Mouse (Mus musculus) heart, embryonic 12.5 days (tissue): Measurements from ENCODE around the gene Tns3. TPM values are rescaled to one million over a fixed set of nuclear protein-coding genes. Genes with fewer than 3 reads are reported as not detected.

ENCODE experiments used
- ATAC-seq: fragments of 200-750 bp; cut with Nextera tagmentation; 2 replicates; pipeline ENCODE4 v1.8.0; 2017; ENCODE audit warnings: moderate TSS enrichment, moderate library complexity; ENCODE audit not compliant: insufficient number of reproducible peaks, low FRiP score
- H3K27ac ChIP-seq: fragments of 300-500 bp; sonication (generic); 2 replicates; pipeline ENCODE4 v1.5.1; 2016; ENCODE audit warnings: mild to moderate bottlenecking, moderate library complexity; ENCODE audit not compliant: poor library complexity, severe bottlenecking
- H3K27me3 ChIP-seq: fragments of 300-500 bp; sonication (generic); replicated peaks from 2 replicates; pipeline ENCODE4 v1.6.1; 2016; ENCODE audit warnings: mild to moderate bottlenecking, moderate library complexity
- H3K36me3 ChIP-seq: fragments of 300-500 bp; sonication (generic); 2 replicates; pipeline ENCODE4 v1.6.1; 2016; ENCODE audit warnings: mild to moderate bottlenecking, moderate library complexity
- H3K4me1 ChIP-seq: fragments of 300-500 bp; sonication (generic); replicated peaks from 2 replicates; pipeline ENCODE4 v1.6.1; 2016; ENCODE audit warnings: mild to moderate bottlenecking
- H3K4me2 ChIP-seq: fragments of 300-500 bp; sonication (generic); 2 replicates; pipeline ENCODE4 v1.6.1; 2016; ENCODE audit warnings: mild to moderate bottlenecking, moderate library complexity
- H3K4me3 ChIP-seq: fragments of 300-500 bp; sonication (generic); 2 replicates; pipeline ENCODE4 v1.5.1; 2016; ENCODE audit warnings: mild to moderate bottlenecking
- H3K9ac ChIP-seq: fragments of 300-500 bp; sonication (generic); 2 replicates; pipeline ENCODE4 v1.6.1; 2016; ENCODE audit warnings: mild to moderate bottlenecking, moderate library complexity
- H3K9me3 ChIP-seq: fragments of 300-500 bp; sonication (generic); replicated peaks from 2 replicates; pipeline ENCODE4 v1.6.1; 2016; ENCODE audit warnings: mild to moderate bottlenecking, moderate library complexity
- WGBS: fragments of 180-500 bp; shearing (Covaris S2); methylation state at CpG from one replicate; pipeline ENCODE4 v1.1.7; 2016; 5-methylcytosine and 5-hydroxymethylcytosine counted together
- polyA plus RNA-seq: library from polyadenylated mRNA; unstranded; fragments of >200 nt; fragmentation: Nextera tagmentation; extraction: Ambion mirVana; gene quantifications from 2 replicates; pipeline ENCODE4 v1.2.1, GENCODE M21; 2016

Tns3 gene
- polyA plus RNA-seq, 1 experiment from 2014 or later: 16.7 TPM

GRCm38 (mm10) chr11:8468161-8469091 lies 195.9 kb downstream of the Tns3 start:
- Histone ChIP-seq H3K4me3 (peak overlapping the region; percentile 55), H3K9ac (peak overlapping the region; percentile 71), H3K4me1 (peaks cover 51% of the 10 kb centered on the region), H3K4me2 (peak overlapping the region; percentile 91), H3K27ac (peak overlapping the region; percentile 95), H3K9me3 (no peaks in the 10 kb centered on the region), H3K36me3 (no peaks in the 10 kb centered on the region), H3K27me3 (no peaks in the 10 kb centered on the region)
- 0% methylated on average over 33 of the region's 33 CpGs for WGBS
- peak; percentile 79 for ATAC-seq

DNA sequence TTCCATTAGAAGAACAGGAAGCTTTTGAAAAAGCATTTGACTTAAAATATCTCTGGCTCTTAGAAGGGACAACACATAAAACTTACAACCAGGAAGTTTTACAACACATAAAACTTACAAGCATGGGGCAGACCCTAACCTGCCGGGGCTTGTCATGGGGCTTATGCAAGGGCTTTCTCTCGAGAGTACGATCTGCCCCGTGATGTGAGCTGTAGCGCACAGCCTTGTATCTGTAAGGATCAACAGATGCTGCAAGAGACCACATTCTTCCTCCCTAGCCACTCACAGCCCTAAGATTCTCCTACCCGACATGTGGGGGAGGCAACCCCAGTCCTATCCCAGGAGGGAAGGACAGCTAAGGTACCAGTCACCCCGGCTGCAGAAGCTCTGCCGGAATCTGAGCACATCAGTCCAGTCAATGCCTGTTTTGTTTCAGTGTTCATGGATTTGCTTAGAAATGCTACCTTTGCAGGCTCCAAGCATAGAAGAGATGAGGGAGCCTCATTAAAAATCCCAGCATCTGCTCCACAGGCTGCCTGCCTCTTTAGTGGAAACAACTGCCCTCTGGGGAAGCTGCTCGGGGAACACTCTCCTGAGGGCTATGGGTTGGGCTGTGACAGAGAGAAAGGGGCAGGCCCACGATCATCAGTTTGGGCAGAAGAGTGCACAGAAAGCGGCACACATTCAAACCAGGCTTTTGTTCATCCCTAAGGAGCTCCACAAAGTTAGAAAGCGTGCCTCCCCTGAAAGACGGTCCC lies 196.8 kb downstream of the Tns3 start:
- Histone ChIP-seq H3K36me3 (0 out of 2 replicates have a peak, but pooled peaks cover 6% of the 10 kb centered on the region), H3K4me2 (peak overlapping the region; percentile 91), H3K9ac (peak overlapping the region; percentile 71), H3K9me3 (no peaks in the 10 kb centered on the region), H3K4me1 (peaks cover 59% of the 10 kb centered on the region), H3K27me3 (no peaks in the 10 kb centered on the region), H3K27ac (peak overlapping the region; percentile 95), H3K4me3 (peak overlapping the region; percentile 55)
- no peak for ATAC-seq
- WGBS: 12% methylated on average over 13 of the region's 13 CpGs

DNA sequence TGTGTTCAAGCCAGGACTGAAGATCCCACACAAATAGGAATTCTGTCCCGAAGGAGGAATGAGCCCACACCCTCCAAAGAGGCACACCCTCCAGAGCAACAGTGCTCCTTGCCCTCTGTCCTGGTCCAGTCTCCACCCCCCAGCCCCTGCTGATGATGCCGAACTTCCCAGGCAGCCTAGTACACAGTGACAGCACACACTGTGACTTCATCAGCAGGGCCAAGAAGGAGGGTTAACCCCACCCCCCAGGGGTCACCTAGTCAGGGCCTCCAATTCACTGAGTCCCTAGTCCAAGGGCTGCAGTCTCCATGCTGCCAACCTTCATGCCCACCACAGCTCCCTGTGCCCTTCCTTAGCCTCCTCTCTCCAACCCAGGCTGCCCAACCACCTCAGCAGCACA lies 200.5 kb downstream of the Tns3 start:
- ATAC-seq: no peak
- Histone ChIP-seq H3K27ac (no peak overlapping the region), H3K4me1 (peaks cover 57% of the 10 kb centered on the region), H3K4me2 (no peak overlapping the region), H3K27me3 (no peaks in the 10 kb centered on the region), H3K9ac (no peak overlapping the region), H3K36me3 (peaks cover 18% of the 10 kb centered on the region; the same call in 1 of the 2 replicates), H3K9me3 (no peaks in the 10 kb centered on the region), H3K4me3 (no peak overlapping the region)
- 48% methylated on average over 2 of the region's 2 CpGs for WGBS

DNA sequence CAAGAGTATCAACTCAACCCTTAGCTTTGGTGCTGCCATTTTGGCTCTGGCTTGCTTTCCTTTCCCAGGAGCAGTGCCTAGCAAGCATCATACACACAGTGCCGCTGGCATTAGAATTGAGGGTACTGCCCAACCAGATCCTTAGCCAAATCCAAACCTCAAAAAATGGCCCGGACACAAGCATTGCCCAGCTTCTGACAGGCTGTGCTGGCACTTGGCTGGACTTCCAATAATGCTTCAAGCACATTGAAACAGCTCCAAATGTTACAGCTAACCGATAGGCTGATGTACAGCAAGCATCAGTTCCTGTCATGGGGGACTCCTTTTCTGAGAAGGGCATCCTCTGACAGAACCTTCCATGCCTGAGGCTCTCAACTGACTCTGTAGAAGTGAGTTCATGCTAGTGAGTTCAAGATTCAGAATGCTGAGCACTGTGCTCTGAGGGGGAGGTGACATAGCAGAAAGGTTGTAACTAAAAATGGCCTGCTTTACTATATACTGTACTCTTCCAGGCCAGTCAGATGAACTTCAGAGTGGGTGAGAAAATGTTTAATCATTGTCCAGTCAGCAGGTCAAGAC lies 201.4 kb downstream of the Tns3 start:
- Histone ChIP-seq H3K27ac (no peak overlapping the region), H3K4me1 (peaks cover 59% of the 10 kb centered on the region), H3K4me2 (no peak overlapping the region), H3K4me3 (no peak overlapping the region), H3K27me3 (no peaks in the 10 kb centered on the region), H3K9ac (no peak overlapping the region), H3K9me3 (no peaks in the 10 kb centered on the region), H3K36me3 (peaks cover 18% of the 10 kb centered on the region; the same call in 1 of the 2 replicates)
- no peak for ATAC-seq
- WGBS: 89% methylated on average over 3 of the region's 3 CpGs

DNA sequence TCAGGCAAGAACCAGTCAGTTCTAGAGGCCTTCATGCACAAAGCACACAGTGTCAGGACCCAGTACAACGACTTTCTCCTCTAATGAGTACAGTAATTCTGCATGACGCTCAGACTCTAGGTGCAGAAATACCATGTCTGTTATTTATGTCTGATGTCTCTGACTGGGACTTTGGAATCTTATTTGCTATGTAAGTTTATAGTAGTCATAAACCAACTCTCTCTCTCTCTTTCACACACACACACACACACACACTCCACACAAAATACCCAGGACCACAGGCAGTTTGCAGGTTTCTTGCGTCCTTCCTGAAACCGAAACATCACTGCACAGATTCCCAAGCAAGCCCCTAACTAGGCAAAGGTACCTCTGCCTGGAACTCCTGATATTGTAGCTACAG lies 203.5 kb downstream of the Tns3 start:
- Histone ChIP-seq H3K36me3 (peaks cover 18% of the 10 kb centered on the region; the same call in 1 of the 2 replicates), H3K4me2 (no peak overlapping the region), H3K27ac (no peak overlapping the region), H3K27me3 (no peaks in the 10 kb centered on the region), H3K9me3 (no peaks in the 10 kb centered on the region), H3K4me3 (no peak overlapping the region), H3K4me1 (peaks cover 61% of the 10 kb centered on the region), H3K9ac (no peak overlapping the region)
- ATAC-seq: no peak
- 81% methylated on average over 4 of the region's 4 CpGs for WGBS

DNA sequence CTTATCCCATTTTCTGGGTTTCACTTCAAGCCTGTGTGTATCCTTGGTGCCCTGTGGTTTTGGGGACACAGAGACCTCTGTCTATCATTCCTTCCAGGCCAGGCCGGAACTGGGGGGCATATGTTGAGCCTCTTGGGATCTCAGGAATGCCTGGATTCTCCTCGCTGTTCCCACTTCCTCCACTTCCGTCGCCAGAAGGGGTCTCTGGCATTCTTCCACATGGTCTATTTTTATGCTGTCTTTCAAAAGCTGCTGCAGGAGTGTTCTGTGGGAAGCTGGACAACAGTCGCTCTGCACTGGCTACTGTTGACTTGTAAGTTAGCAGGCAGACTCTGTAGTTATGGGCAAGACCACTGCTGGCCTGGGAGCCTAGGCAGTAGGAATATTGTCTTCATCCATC lies 206.4 kb downstream of the Tns3 start:
- Histone ChIP-seq H3K27me3 (no peaks in the 10 kb centered on the region), H3K9me3 (no peaks in the 10 kb centered on the region), H3K27ac (peak overlapping the region; percentile 83), H3K9ac (0 out of 2 replicates have a peak overlapping the region, but pooled peaks have one; percentile 17), H3K4me3 (no peak overlapping the region), H3K36me3 (peaks cover 15% of the 10 kb centered on the region), H3K4me1 (peaks cover 53% of the 10 kb centered on the region), H3K4me2 (peak overlapping the region; percentile 44)
- 4% methylated on average over 5 of the region's 5 CpGs for WGBS
- peak; percentile 60; the same call in 1 of the 2 replicates for ATAC-seq

GRCm38 (mm10) chr11:8456586-8457285 lies 207.6 kb downstream of the Tns3 start:
- H3K27ac ChIP-seq: peak overlapping the region; percentile 83
- H3K4me2 ChIP-seq: peak overlapping the region; percentile 18; the same call in 1 of the 2 replicates
- H3K36me3 ChIP-seq: peaks cover 12% of the 10 kb centered on the region
- H3K4me3 ChIP-seq: no peak overlapping the region
- H3K27me3 ChIP-seq: no peaks in the 10 kb centered on the region
- no peak for ATAC-seq
- H3K4me1 ChIP-seq: peaks cover 50% of the 10 kb centered on the region
- WGBS: 45% methylated on average over 9 of the region's 9 CpGs
- peak overlapping the region; percentile 25; the same call in 1 of the 2 replicates for H3K9ac ChIP-seq
- no peaks in the 10 kb centered on the region for H3K9me3 ChIP-seq

DNA sequence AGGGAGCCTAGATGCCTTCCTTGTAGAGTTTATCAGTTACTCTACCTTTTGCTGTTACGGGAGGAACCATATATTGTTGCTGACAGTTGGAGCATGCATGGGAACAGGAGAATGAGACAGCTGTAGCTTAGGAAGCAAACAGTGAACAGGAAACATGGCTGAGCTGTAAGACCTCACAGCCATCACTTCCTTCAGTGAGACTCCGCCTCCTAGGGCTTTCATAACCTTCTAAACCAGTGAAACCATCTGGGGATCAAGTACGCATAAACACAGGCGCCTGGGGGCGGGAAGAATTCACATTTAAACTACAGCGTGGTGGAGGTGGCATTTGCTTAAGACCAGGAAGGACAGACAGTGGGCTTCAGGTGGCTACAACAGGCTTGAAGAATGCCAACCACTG lies 208.7 kb downstream of the Tns3 start:
- H3K36me3 ChIP-seq: peaks cover 18% of the 10 kb centered on the region
- ATAC-seq: no peak
- no peaks in the 10 kb centered on the region for H3K27me3 ChIP-seq
- H3K4me2 ChIP-seq: no peak overlapping the region
- no peak overlapping the region for H3K27ac ChIP-seq
- H3K9me3 ChIP-seq: no peaks in the 10 kb centered on the region
- H3K9ac ChIP-seq: no peak overlapping the region
- H3K4me3 ChIP-seq: no peak overlapping the region
- H3K4me1 ChIP-seq: peaks cover 54% of the 10 kb centered on the region
- WGBS: 83% methylated on average over 6 of the region's 6 CpGs

GRCm38 (mm10) chr11:8453252-8453651 lies 211.1 kb downstream of the Tns3 start:
- no peak overlapping the region for H3K9ac ChIP-seq
- H3K9me3 ChIP-seq: no peaks in the 10 kb centered on the region
- no peak overlapping the region for H3K4me3 ChIP-seq
- H3K36me3 ChIP-seq: peaks cover 40% of the 10 kb centered on the region
- H3K27me3 ChIP-seq: no peaks in the 10 kb centered on the region
- no peak overlapping the region for H3K27ac ChIP-seq
- peaks cover 38% of the 10 kb centered on the region for H3K4me1 ChIP-seq
- ATAC-seq: no peak
- no peak overlapping the region for H3K4me2 ChIP-seq
- WGBS: 81% methylated on average over 6 of the region's 6 CpGs

GRCm38 (mm10) chr11:8451597-8452201 lies 212.6 kb downstream of the Tns3 start:
- no peak overlapping the region for H3K4me2 ChIP-seq
- peaks cover 29% of the 10 kb centered on the region for H3K4me1 ChIP-seq
- H3K4me3 ChIP-seq: no peak overlapping the region
- WGBS: 81% methylated on average over 6 of the region's 6 CpGs
- H3K27me3 ChIP-seq: no peaks in the 10 kb centered on the region
- no peak overlapping the region for H3K9ac ChIP-seq
- peaks cover 53% of the 10 kb centered on the region for H3K36me3 ChIP-seq
- no peak overlapping the region for H3K27ac ChIP-seq
- H3K9me3 ChIP-seq: no peaks in the 10 kb centered on the region
- ATAC-seq: no peak
